Mouse (Mus musculus) kidney, adult 8-10 months (tissue): ENCODE results near the gene Gata3.
A peak's percentile ranks its signal among the peaks of the same experiment; 100 is the strongest.

Source experiments
- DNase-seq, 2 experiments: peaks; one replicate each; pipeline ENCODE4 v3.0.0; 2022

Gata3 gene

GRCm38 (mm10) chr2:9889651-9890183 lies at the start of gene Gata3:
TSS of gene Gata3 (minus strand) at chr2:9890034.
- DNase-seq, result no peak

- no peak for DNase-seq
Measured at GRCm38 (mm10) chr2:9939250-9939649, 49.4 kb upstream of the Gata3 start.

- no peak for DNase-seq
Measured at GRCm38 (mm10) chr2:9935965-9936364, 46.1 kb upstream of the Gata3 start.

GRCm38 (mm10) chr2:9926905-9927283 lies 37.1 kb upstream of the Gata3 start:
- DNase-seq, result no peak

GRCm38 (mm10) chr2:9926194-9926904 lies 36.5 kb upstream of the Gata3 start:
- DNase-seq, result peak in 1 of 2 experiments; percentile 11

GRCm38 (mm10) chr2:9918691-9919471 lies 29.0 kb upstream of the Gata3 start:
- peak; percentile 67 to 71 for DNase-seq

- DNase-seq, result no peak
Measured at GRCm38 (mm10) chr2:9917602-9918001, 27.8 kb upstream of the Gata3 start.

- DNase-seq, result peak in 1 of 2 experiments; percentile 36
Measured at GRCm38 (mm10) chr2:9905995-9906394, 16.2 kb upstream of the Gata3 start.

GRCm38 (mm10) chr2:9903854-9904560 lies 14.2 kb upstream of the Gata3 start:
- no peak for DNase-seq

GRCm38 (mm10) chr2:9897846-9898245 lies 8.0 kb upstream of the Gata3 start:
- DNase-seq, result no peak

GRCm38 (mm10) chr2:9896097-9896770 lies 6.4 kb upstream of the Gata3 start:
- DNase-seq, result no peak

- DNase-seq, result no peak
Measured at GRCm38 (mm10) chr2:9894836-9895593, 5.2 kb upstream of the Gata3 start.

GRCm38 (mm10) chr2:9893272-9893953 lies 3.6 kb upstream of the Gata3 start:
- DNase-seq, result no peak

- DNase-seq, result no peak
Measured at GRCm38 (mm10) chr2:9892541-9892940, 2.7 kb upstream of the Gata3 start.

GRCm38 (mm10) chr2:9890906-9891305 lies 1.1 kb upstream of the Gata3 start:
- DNase-seq, result no peak

- no peak for DNase-seq
Measured at GRCm38 (mm10) chr2:9890251-9890650, 417 bp upstream of the Gata3 start.

- DNase-seq, result peak in 1 of 2 experiments; percentile 48
Measured at GRCm38 (mm10) chr2:9888913-9889650, 752 bp downstream of the Gata3 start, which contains the start of gene 9230102O04Rik. TSS of gene 9230102O04Rik (minus strand) at chr2:9889540.

GRCm38 (mm10) chr2:9887636-9888035 lies 2.2 kb downstream of the Gata3 start:
- DNase-seq, result no peak

- no peak for DNase-seq
Measured at GRCm38 (mm10) chr2:9886921-9887610, 2.8 kb downstream of the Gata3 start.

GRCm38 (mm10) chr2:9886031-9886430 lies 3.8 kb downstream of the Gata3 start:
- DNase-seq, result no peak
